Mouse (Mus musculus) small intestine, adult 2 months (tissue): ENCODE data around the gene Pla2g5.
A peak's percentile ranks its signal among the peaks of the same experiment; 100 is the strongest.

Experiments used
- CTCF ChIP-seq: fragments of 200-500 bp; IDR thresholded peaks from 2 replicates; pipeline ENCODE4 v1.5.1; 2012; ENCODE audit warnings: low read depth, mild to moderate bottlenecking, control low read depth, inconsistent platforms, low read length, moderate library complexity, mixed read lengths; ENCODE audit not compliant: insufficient replicate concordance, insufficient read length; ENCODE audit errors: extremely low read depth
- POLR2A ChIP-seq: fragments of 200-500 bp; IDR thresholded peaks from 2 replicates; pipeline ENCODE4 v1.6.1; 2012; ENCODE audit warnings: low read depth, mild to moderate bottlenecking, control low read depth, inconsistent platforms, low read length, moderate library complexity

GRCm38 (mm10) chr4:138866413-138866812, 3.1 kb upstream of the Pla2g5 start:
- TF ChIP-seq CTCF (peak; percentile 65), POLR2A (no peak)
